Mouse (Mus musculus) lung, postnatal 0 days (tissue): ENCODE measurements around the gene Esrra.
"Not testable (repeated sequence)": the region's sequence is repeated elsewhere in the genome, so short reads cannot be mapped to it uniquely, and the experiment has no call there.

Source experiments
- CTCF ChIP-seq: IDR thresholded peaks from 2 replicates; pipeline ENCODE4 v1.5.1; 2016; ENCODE audit warnings: antibody characterized with exemption, mild to moderate bottlenecking
- EP300 ChIP-seq: IDR thresholded peaks from 2 replicates; pipeline ENCODE4 v1.6.1; 2016; ENCODE audit warnings: antibody characterized with exemption, mild to moderate bottlenecking, control low read depth

GRCm38 (mm10) chr19:6895608-6896305 is 25.9 kb downstream of the Esrra start:
- TF ChIP-seq CTCF, EP300: not testable (repeated sequence)
